Mouse (Mus musculus) brain, embryonic 14.5 days (tissue): ENCODE results near the gene Zfp281. TPM values are rescaled to one million over a fixed set of nuclear protein-coding genes. Genes with fewer than 3 reads are reported as not detected.

Experiments
- DNase-seq: peaks from one replicate; pipeline ENCODE4 v3.0.0-alpha.2; 2011; ENCODE audit warnings: low read depth
- CTCF ChIP-seq: fragments of 200-500 bp; IDR thresholded peaks from 2 replicates; pipeline ENCODE4 v1.5.1; 2012; ENCODE audit warnings: inconsistent platforms, mild to moderate bottlenecking, moderate library complexity, borderline replicate concordance; ENCODE audit not compliant: insufficient read depth, insufficient read length; ENCODE audit errors: extremely low read depth
- POLR2A ChIP-seq: fragments of 200-500 bp; IDR thresholded peaks from 2 replicates; pipeline ENCODE4 v1.6.1; 2012; ENCODE audit warnings: mild to moderate bottlenecking, inconsistent platforms, borderline replicate concordance; ENCODE audit not compliant: poor library complexity, insufficient read depth, insufficient read length, severe bottlenecking; ENCODE audit errors: extremely low read depth
- polyA plus RNA-seq: library from polyadenylated mRNA; depleted of rRNA; stranded (reverse); fragments of >200 nt; gene quantifications from 2 replicates; pipeline ENCODE4 v1.2.3, GENCODE M21; 2012; rRNA removed

Zfp281 gene
- 10.3 and 14.5 TPM in 2 replicates for polyA plus RNA-seq

DNA sequence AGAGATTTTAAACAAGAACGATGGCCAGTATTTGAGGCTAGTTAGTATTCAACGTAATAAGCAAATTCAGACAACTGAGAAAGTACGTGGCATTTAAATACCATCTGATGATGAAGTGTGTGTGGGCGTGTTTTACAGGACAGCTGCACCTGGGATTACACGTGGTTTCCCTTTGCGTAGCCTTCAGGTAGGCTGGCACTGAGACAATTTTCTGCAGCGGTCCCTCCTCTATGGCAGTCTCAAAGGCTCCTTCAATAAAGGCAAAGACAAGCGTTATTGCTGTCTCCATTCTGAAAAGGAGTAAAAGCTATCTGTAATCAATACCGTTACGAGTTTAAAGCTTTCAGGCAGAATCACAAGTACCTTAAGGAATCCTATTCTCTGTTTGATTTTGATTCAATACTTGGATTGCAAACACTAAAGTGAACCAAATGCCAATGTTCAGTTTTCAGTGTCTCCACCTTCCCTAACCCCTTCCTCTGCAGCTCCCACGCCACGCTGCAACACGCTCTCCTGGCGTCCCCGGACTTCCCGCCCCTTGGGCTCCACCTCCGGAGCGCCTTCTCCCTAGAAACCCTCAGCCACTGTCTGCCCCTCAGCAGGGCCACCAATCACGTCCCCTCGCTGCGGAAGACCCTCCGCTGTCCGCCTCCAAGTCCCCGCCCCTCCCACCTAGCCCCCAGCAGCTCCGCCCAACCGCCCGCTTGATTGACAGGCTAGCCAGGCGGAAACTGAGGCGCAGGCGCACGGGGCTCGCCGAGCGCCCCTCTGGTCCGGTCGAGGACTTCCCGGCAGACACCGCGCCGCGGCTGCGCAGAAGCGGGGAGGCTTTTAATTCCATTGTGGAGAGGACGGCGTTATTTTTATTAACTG, at the start of gene Zfp281:
Gene Zfp281, plus strand, starts transcription at position 756 of the 873 bp plus-strand sequence.
- DNase-seq = peak; percentile 99

DNA sequence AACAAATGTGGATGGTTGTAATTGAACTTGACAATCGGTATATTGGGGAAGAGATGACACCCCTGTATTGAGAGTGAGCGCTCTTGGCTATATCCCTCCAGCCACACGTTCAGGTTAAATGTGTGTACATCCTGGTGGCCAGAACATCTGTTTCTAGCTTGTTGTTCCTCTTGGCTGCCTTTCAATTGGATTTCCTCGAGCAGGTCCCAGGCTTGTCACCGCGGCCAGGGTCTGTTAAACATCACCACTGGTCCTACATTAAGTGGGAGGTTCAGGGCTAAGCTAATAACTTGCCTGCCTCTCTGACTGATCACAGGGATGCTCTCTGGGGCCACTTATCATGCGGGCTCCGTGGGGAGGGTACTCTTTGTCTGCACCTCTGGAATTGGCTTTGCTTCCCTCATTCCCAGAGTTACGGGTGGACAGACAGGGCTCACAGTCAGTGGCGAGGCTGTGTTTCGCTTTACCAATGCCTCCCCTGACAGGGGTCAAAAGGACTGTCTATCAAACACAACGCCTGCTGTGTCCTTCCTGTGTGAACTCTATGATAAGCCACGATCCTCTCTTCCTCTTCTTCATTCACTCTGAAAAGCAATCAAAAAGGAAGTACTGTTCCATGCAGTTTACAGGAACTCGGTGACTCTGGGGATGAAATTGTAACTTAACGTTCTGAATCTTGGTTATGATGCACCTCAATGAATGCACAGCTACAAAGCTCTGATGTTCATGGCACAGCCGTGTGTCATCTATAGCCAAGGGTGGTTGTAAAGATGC, 46.6 kb upstream of the Zfp281 start:
- no peak for DNase-seq
- no peak for TF ChIP-seq POLR2A
- TF ChIP-seq CTCF = no peak

More for the DNA sequence above, at the start of gene Zfp281:
- no peak for TF ChIP-seq CTCF
- peak; percentile 71 for TF ChIP-seq POLR2A

DNA sequence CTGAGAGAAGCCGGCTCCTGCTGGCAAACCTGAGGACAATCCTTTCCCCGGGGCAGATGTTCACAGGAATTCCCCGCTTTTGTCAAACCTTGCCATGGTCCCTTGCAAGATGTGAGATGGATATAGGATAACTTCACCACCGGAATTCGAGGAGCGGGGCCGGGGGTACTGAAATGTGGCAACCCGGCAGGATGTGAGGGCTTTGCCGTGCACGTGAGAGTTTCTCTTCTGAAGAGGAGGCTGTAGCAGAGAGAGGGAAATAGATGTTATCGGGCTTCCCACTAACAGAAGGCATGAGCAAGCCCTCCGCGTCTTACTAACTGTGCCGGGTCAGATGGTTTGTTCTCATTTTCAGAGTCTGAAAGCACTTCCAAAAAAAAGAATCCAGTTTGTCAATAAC, 45.3 kb upstream of the Zfp281 start:
- no peak for TF ChIP-seq CTCF
- no peak for TF ChIP-seq POLR2A
- DNase-seq = no peak

DNA sequence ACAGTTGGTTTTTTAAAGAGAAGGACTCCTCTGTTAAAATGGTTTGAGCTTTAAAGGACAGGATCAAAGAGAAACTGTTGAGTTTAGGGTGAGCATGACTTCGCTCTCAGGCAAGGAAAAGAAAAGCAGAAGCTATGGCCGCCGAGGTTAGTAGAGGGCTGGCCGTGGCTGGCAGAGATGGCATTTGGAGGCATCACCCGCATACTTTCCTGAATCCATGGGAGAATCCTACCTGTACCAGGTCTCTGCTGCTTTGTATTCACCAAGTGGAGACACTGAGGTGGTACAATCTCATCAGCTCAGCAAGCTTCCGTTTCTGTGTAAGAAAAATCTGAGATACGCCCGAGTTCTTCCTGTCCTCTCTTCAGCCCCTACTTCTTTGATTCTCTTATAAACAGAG, 44.4 kb upstream of the Zfp281 start:
- DNase-seq = no peak
- TF ChIP-seq CTCF (no peak), POLR2A (no peak)

DNA sequence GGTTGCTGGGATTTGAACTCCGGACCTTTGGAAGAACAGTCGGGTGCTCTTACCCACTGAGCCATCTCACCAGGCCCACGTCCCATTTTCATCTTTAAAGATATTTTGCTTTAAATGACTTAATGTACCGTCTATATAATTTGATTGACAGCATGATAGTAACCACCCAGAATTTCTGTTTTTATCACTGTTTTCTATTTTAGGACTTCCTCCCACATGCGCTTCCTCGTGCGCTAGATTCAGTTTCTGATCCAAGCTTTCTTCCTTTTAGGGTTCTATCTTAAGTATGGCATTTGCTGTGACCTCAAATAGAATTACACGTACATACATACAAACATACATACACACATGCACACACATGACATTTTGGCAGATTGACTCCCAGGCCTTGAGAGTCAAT, 42.9 kb upstream of the Zfp281 start:
- DNase-seq = no peak

DNA sequence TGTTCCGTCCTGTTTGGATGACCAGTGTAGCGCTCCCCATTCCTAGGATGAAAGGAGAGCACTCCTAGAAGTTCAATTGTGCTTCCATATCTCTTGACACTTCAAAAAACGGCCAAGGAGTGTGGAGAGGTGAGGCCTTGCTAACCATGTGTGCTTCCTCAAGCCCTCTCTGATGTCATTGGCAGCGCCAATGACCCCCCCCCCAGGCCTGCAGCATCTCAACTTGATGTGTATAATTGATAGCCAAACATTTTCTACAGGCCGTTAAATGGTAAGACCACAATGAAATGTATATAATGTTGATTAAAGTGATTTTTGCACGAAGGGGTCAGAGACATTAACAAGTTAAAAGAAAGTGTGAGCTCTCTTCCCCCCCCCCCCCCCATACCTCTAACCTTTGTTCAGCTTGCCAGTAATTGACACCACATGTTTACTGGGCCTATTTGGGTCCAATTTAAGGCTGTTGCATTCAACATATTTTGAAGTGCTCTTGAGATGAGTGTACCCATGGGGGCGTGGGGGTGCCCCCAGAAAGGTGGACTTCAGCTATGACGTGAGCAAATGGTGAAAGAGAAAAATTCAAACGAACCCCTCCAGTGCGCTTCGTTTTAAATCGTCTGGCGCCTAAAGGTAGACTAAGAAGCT, 36.8 kb upstream of the Zfp281 start:
- no peak for TF ChIP-seq CTCF
- no peak for TF ChIP-seq POLR2A
- DNase-seq = no peak

More for the DNA sequence above, 42.9 kb upstream of the Zfp281 start:
- TF ChIP-seq CTCF = no peak
- no peak for TF ChIP-seq POLR2A

DNA sequence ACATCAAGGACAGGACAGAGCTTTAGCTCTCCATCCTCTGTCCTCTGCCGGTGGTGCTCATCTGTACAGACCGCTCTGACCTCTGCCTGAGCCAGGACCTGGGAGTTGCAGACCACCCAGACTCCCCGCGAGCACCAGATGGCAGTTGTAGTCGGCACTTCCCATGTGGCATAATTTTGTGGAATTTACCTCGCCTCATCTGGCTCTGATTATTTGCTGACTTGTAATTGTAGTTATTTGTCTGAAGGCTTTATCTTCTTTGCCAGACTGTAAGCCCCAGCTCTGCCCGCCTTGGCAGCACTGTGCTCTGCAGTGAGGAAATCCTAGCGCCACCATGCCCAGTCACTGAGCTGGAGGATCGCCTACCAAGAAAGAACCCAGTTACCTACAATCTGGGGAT, 35.8 kb upstream of the Zfp281 start:
- TF ChIP-seq CTCF = no peak
- TF ChIP-seq POLR2A = no peak
- DNase-seq = peak; percentile 68

DNA sequence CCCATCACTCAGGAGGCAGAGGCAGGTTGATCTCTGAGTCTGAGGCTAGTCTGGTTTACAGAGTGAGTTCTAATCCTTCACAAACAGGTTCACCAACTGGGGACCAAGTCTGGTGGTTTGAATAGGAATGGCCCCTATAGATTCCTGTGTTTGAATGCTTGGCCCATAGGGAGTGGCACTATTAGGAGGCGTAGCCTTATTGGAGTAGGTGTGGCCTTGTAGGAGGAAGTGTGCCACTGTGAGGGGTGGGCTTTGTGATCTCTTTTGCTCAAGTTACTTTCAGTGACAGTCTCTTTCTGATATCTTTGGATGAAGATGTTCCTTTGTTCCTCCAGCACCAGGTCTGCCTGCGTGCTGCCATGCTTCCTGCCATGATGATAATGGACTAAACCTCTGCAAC, 32.0 kb upstream of the Zfp281 start:
- TF ChIP-seq POLR2A (no peak), CTCF (no peak)
- DNase-seq = no peak

DNA sequence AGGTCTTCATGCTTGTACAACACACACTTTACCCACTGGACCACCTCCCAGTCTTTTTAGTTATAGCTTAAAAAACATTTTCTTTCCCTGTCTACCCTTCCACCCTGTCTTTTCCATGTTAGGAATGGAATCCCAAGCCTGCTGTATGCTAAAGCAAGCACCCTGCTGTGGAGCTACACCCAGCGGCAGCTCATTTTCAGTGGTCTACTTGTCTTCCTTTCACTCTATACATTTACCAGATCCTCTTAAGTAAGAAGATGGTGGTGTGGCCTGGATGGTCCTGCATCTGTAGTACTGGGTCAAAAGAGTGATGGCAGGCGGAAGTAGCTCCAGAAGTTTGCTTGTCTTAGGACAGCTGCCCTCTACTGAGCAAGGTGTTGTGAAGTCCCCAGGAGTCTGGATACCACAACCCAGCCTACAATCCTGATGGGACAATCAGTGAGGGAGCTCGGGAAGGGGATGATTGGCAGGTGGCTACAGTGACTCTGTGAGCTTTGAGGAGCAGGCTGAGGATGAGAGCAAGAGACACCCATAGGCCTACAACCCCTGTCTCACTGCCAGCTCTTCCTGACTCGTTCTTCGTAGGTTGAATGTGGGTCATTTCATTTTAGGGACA, 30.4 kb upstream of the Zfp281 start:
- TF ChIP-seq POLR2A = no peak
- TF ChIP-seq CTCF = no peak
- DNase-seq = no peak

DNA sequence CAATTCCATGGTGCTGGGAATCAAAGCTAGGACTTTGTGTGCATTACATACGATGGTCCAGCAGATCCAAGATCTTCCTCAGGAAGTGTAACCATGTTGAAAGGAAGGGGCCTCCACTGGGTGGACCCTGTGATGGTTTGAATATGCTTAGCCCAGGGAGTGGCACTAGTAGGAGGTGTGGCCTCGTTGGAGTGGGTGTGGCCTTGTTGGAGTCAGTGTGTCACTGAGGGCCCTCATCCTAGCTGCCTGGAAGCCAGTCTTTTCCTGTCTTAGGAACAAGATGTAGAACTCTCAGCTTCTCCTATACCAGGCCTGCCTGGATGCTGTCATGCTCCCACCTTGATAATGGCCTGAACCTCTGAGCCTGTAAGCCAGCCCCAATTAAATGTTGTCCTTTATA, 27.9 kb upstream of the Zfp281 start:
- TF ChIP-seq CTCF = no peak
- no peak for TF ChIP-seq POLR2A
- DNase-seq = no peak

DNA sequence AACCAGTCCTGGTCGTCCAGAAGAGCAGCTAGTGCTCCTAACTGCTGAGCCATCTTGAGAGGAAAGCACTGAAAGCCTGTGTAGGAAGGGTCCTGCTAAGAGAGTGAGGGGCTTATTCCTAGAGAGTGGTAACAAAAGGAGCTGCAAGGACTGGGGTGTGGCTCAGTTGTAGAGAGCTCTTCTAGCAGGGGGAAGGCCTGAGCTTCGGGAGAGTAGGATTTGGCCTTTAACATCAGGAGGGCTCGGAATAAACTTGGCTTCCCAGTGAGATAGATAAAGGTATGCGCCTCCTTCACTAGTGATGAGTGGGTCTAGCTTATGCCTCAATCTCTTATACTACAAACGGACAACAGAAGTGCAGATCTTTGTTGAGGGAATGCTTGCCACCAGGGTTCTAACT, 26.4 kb upstream of the Zfp281 start:
- no peak for DNase-seq
- no peak for TF ChIP-seq CTCF
- no peak for TF ChIP-seq POLR2A

DNA sequence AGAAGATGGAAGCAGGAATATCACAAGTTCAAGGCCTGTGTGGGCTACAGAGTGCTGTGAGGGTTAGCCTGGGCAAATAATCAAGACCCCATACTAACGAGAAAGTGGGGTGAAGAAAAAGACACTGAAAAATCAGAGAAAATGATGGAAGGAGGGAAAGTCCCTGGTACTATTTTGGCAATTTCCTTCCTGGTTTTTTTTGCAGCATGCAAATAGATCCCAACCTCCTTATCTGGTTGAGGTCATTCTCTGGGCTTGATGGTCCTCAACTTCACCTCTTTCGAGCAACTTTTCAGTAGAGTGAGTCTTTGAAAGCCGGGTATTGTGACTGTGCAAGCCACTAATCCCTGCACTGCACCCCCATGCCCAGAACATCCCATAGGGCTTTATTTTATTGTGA, 24.6 kb upstream of the Zfp281 start:
- TF ChIP-seq CTCF (no peak), POLR2A (no peak)
- DNase-seq = no peak
